Mouse (Mus musculus): Measurements from ENCODE around the gene Polm. TPM values are rescaled to one million over a fixed set of nuclear protein-coding genes. Genes with fewer than 3 reads are reported as not detected.

Gene Polm
- total and polyA plus RNA-seq, 3 experiments = 5.4 to 18.3 TPM; not detected in 1

DNA sequence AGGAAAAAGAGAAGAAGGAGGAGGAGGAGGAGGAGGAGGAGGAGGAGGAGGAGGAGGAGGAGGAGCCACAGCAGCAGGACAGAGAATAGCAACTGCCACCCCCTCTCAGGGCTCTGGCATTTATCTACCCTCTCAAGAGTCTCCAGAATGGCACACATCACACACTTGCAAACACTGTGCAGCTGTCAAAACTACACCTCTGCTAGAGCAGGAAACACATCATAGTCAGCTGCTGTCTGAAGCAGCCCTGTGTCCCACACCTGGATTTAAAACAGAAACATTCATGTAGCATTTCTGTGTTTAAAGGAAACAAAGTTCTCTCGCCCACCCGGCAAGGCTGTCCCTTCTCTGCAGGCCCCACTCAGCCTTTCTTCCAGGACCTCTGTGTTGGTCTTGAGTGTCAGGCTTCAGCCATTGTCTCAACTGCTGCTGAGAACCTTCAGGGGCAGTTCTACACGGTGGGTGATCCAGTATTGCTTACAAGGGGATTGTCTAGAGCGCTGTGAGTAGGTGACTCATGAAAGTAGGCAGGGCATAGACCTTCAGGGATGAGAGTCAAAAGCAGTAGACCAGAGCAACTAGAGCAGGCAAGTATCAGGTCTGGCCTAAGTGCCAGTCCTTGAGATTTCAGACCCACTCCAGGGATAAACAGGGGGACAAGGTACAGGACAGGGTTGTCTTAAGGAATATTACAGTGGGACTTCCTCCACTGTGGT is 13.4 kb upstream of the Polm start:
- Histone ChIP-seq H3K27ac (ENCODE audit: control insufficient read depth, low read depth, low read length) (no peak overlapping the region), H3K4me1 (ENCODE audit: control insufficient read depth in 1 of 2, insufficient read depth in 2 of 2, low read length in 2 of 2) (peaks cover 2 to 18% of the 10 kb centered on the region in 2 experiments), H3K9me3 (replicated peaks; ENCODE audit: insufficient read depth, low read length) (no peaks in the 10 kb centered on the region), H3K4me3 (ENCODE audit: control insufficient read depth in 1 of 2, insufficient read depth in 1 of 2, low read depth in 2 of 2, low read length in 2 of 2) (no peak overlapping the region), H3K9ac (ENCODE audit: control insufficient read depth, low read depth, low read length, poor library complexity, severe bottlenecking) (no peak overlapping the region), H3K36me3 (ENCODE audit: control insufficient read depth in 1 of 2, insufficient read depth in 2 of 2, low read length in 2 of 2) (peaks cover 0 to 4% of the 10 kb centered on the region in 2 experiments; a peak in 2 of 4 replicates), H3K27me3 (ENCODE audit: control insufficient read depth in 1 of 2, insufficient read depth in 2 of 2, low read length in 2 of 2) (no peaks in the 10 kb centered on the region), H3K79me2 (ENCODE audit: control insufficient read depth, insufficient read depth, low read length, poor library complexity) (no peaks in the 10 kb centered on the region)
- TF ChIP-seq RAD21 (IDR thresholded peaks at IDR 0.05; ENCODE audit: low read depth, low read length) (no peak), USF2 (IDR thresholded peaks at IDR 0.05; ENCODE audit: borderline replicate concordance in 1 of 2, insufficient read depth in 1 of 2, low read depth in 1 of 2, low read length in 2 of 2) (no peak), POLR2AphosphoS5 (IDR thresholded peaks at IDR 0.05; ENCODE audit: borderline replicate concordance, low read depth, low read length) (no peak), MYC (IDR thresholded peaks at IDR 0.05; ENCODE audit: low read depth, low read length) (no peak), MAFK (IDR thresholded peaks at IDR 0.05; ENCODE audit: borderline replicate concordance, low read depth, low read length) (no peak)
- DNase-seq (ENCODE audit: low read depth, low spot score) = no peak

- no peak for DNase-seq (ENCODE audit: low read depth, low spot score)
- peak; percentile 44; the same call in 1 of the 2 replicates for TF ChIP-seq MYC (IDR thresholded peaks at IDR 0.05; ENCODE audit: low read depth, low read length)
- no peak for TF ChIP-seq BHLHE40 (IDR thresholded peaks at IDR 0.05; ENCODE audit: borderline replicate concordance, low read depth, low read length)
- TF ChIP-seq MXI1 (IDR thresholded peaks at IDR 0.05; ENCODE audit: low read depth, low read length) = peak; percentile 34; the same call in 1 of the 2 replicates
- TF ChIP-seq MAX (IDR thresholded peaks at IDR 0.05; ENCODE audit: low read length) = peak; percentile 51; the same call in 1 of the 2 replicates
- H3K36me3 ChIP-seq (ENCODE audit: control insufficient read depth in 1 of 2, insufficient read depth in 2 of 2, low read length in 2 of 2) = peaks cover 0 to 4% of the 10 kb centered on the region in 2 experiments; a peak in 2 of 4 replicates
These were observed 12.6 kb upstream of the Polm start for GRCm38 (mm10) chr11:5850452-5850851.

GRCm38 (mm10) chr11:5849316-5849715 is 11.5 kb upstream of the Polm start:
- Histone ChIP-seq H3K79me2 (ENCODE audit: control insufficient read depth, insufficient read depth, low read length, poor library complexity) (no peaks in the 10 kb centered on the region), H3K9me3 (replicated peaks; ENCODE audit: insufficient read depth, low read length) (no peaks in the 10 kb centered on the region), H3K4me1 (ENCODE audit: control insufficient read depth in 1 of 2, insufficient read depth in 2 of 2, low read length in 2 of 2) (peaks cover 2 to 18% of the 10 kb centered on the region in 2 experiments), H3K9ac (ENCODE audit: control insufficient read depth, low read depth, low read length, poor library complexity, severe bottlenecking) (no peak overlapping the region), H3K27ac (ENCODE audit: control insufficient read depth, low read depth, low read length) (no peak overlapping the region), H3K27me3 (ENCODE audit: control insufficient read depth in 1 of 2, insufficient read depth in 2 of 2, low read length in 2 of 2) (no peaks in the 10 kb centered on the region), H3K4me3 (ENCODE audit: control insufficient read depth in 1 of 2, insufficient read depth in 1 of 2, low read depth in 2 of 2, low read length in 2 of 2) (no peak overlapping the region), H3K36me3 (ENCODE audit: control insufficient read depth in 1 of 2, insufficient read depth in 2 of 2, low read length in 2 of 2) (peaks cover 0 to 4% of the 10 kb centered on the region in 2 experiments; a peak in 2 of 4 replicates)
- no peak for DNase-seq (ENCODE audit: low read depth, low spot score)
- TF ChIP-seq CTCF (IDR thresholded peaks at IDR 0.05 in 2 of 3, conservative IDR thresholded peaks at IDR 0.05 in 1 of 3; ENCODE audit: control insufficient read depth in 1 of 3, insufficient read depth in 1 of 3, low read depth in 2 of 3, low read length in 3 of 3, poor library complexity in 1 of 3, severe bottlenecking in 1 of 3) (no peak), HCFC1 (IDR thresholded peaks at IDR 0.05; ENCODE audit: low read depth, low read length) (no peak), KAT2A (conservative IDR thresholded peaks at IDR 0.05; ENCODE audit: low read depth, low read length) (no peak), ZNF384 (IDR thresholded peaks at IDR 0.05; ENCODE audit: low read depth, low read length) (no peak), SMC3 (IDR thresholded peaks at IDR 0.05; ENCODE audit: low read depth, low read length) (no peak), MXI1 (IDR thresholded peaks at IDR 0.05; ENCODE audit: low read depth, low read length) (no peak), RCOR1 (IDR thresholded peaks at IDR 0.05; ENCODE audit: low read depth, low read length) (no peak), MEF2A (IDR thresholded peaks at IDR 0.05; ENCODE audit: extremely low read depth, insufficient replicate concordance, low read depth, low read length, poor library complexity, severe bottlenecking) (no peak), MAFK (IDR thresholded peaks at IDR 0.05; ENCODE audit: borderline replicate concordance, low read depth, low read length) (no peak)

More at GRCm38 (mm10) chr11:5850452-5850851, 12.6 kb upstream of the Polm start:
- Histone ChIP-seq H3K4me1 (ENCODE audit: control insufficient read depth in 1 of 2, insufficient read depth in 2 of 2, low read length in 2 of 2) (peaks cover 2 to 18% of the 10 kb centered on the region in 2 experiments), H3K9me3 (replicated peaks; ENCODE audit: insufficient read depth, low read length) (no peaks in the 10 kb centered on the region), H3K27ac (ENCODE audit: control insufficient read depth, low read depth, low read length) (no peak overlapping the region), H3K9ac (ENCODE audit: control insufficient read depth, low read depth, low read length, poor library complexity, severe bottlenecking) (no peak overlapping the region), H3K27me3 (ENCODE audit: control insufficient read depth in 1 of 2, insufficient read depth in 2 of 2, low read length in 2 of 2) (no peaks in the 10 kb centered on the region), H3K4me3 (ENCODE audit: control insufficient read depth in 1 of 2, insufficient read depth in 1 of 2, low read depth in 2 of 2, low read length in 2 of 2) (no peak overlapping the region), H3K79me2 (ENCODE audit: control insufficient read depth, insufficient read depth, low read length, poor library complexity) (no peaks in the 10 kb centered on the region)

Measured in MEL (cell line).